Mouse (Mus musculus): ENCODE measurements at regions not wholly inside any gene's neighbourhood (a gene's known extent, or its start where the extent isn't known, plus 50 kb on each side); places are given as distances from the start of the nearest gene placed in this dataset.

- Histone ChIP-seq H3K4me3 (ENCODE audit: control insufficient read depth, insufficient read depth, low read length) (no peak overlapping the region), H3K27ac (ENCODE audit: control insufficient read depth, insufficient read depth, low read length) (no peak overlapping the region), H3K36me3 (ENCODE audit: control insufficient read depth, insufficient read depth, low read length) (no peaks in the 10 kb centered on the region), H3K27me3 (ENCODE audit: control insufficient read depth, insufficient read depth, low read length) (no peaks in the 10 kb centered on the region), H3K4me1 (replicated peaks; ENCODE audit: control insufficient read depth, insufficient read depth, low read length) (no peaks in the 10 kb centered on the region)
- WGBS, result 11% methylated on average over 7 of the region's 7 CpGs
- peak; percentile 28 for DNase-seq
- TF ChIP-seq CTCF (IDR thresholded peaks at IDR 0.05; ENCODE audit: borderline replicate concordance, control insufficient read depth, extremely low read depth, insufficient read depth, low read length, poor library complexity), result no peak
- no peak for TF ChIP-seq POLR2A (IDR thresholded peaks at IDR 0.05; ENCODE audit: control insufficient read depth, extremely low read depth, insufficient read depth, low read length, poor library complexity)
These were observed 75.9 kb upstream of the C2cd4b start for GRCm38 (mm10) chr9:67683367-67683766.

DNA sequence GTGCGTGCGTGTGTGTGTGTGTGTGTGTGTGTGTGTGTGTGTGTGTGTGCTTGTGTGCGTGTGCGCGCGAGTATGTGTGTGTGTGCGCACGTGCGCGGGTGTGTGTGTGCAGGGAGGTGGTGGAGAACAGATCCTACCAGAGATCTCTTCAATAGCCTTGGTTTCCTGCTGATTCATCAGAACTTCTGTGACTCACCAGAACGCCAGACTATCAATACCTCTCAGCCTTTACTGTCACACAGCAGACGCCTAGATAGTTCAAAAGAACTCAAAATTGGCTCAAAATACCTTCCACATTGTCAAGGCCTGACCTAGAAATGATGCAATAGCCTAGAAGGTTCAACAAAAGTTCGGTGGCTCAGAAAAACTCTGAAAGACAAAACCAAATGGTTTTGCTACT is 66.8 kb upstream of the C2cd4b start:
- no peaks in the 10 kb centered on the region for H3K4me1 ChIP-seq (replicated peaks; ENCODE audit: control insufficient read depth, insufficient read depth, low read length)
- TF ChIP-seq POLR2A (IDR thresholded peaks at IDR 0.05; ENCODE audit: control insufficient read depth, extremely low read depth, insufficient read depth, low read length, poor library complexity) (no peak), CTCF (IDR thresholded peaks at IDR 0.05; ENCODE audit: borderline replicate concordance, control insufficient read depth, extremely low read depth, insufficient read depth, low read length, poor library complexity) (no peak)
- H3K27ac ChIP-seq (ENCODE audit: control insufficient read depth, insufficient read depth, low read length), result no peak overlapping the region
- H3K27me3 ChIP-seq (ENCODE audit: control insufficient read depth, insufficient read depth, low read length), result no peaks in the 10 kb centered on the region
- no peaks in the 10 kb centered on the region for H3K36me3 ChIP-seq (ENCODE audit: control insufficient read depth, insufficient read depth, low read length)
- DNase-seq, result no peak
- 91% methylated on average over 13 of the region's 13 CpGs for WGBS
- H3K4me3 ChIP-seq (ENCODE audit: control insufficient read depth, insufficient read depth, low read length), result no peak overlapping the region

DNA sequence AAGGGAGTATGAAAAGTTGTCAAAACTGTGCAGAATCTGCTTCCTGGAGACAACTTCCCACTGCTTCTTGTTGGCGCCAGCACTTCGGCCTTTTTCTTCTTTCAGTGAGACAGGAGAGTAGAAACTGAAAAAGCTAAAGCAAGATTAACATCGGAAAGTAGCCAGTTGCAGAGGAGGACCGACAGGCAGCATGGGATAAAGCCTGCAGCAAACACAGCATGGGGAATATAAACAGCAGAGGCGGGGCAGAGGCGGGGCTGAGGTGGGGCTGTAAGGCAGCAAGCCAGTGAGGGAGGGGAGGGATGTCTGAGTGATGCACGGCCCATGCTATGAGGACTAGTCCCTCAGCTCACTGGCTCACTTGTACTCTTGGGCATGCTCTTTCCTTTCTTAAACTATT is 65.5 kb upstream of the C2cd4b start:
- DNase-seq, result no peak
- H3K4me3 ChIP-seq (ENCODE audit: control insufficient read depth, insufficient read depth, low read length), result no peak overlapping the region
- H3K36me3 ChIP-seq (ENCODE audit: control insufficient read depth, insufficient read depth, low read length), result no peaks in the 10 kb centered on the region
- WGBS, result 48% methylated on average over 7 of the region's 7 CpGs
- H3K27me3 ChIP-seq (ENCODE audit: control insufficient read depth, insufficient read depth, low read length), result no peaks in the 10 kb centered on the region
- H3K4me1 ChIP-seq (replicated peaks; ENCODE audit: control insufficient read depth, insufficient read depth, low read length), result no peaks in the 10 kb centered on the region
- no peak for TF ChIP-seq POLR2A (IDR thresholded peaks at IDR 0.05; ENCODE audit: control insufficient read depth, extremely low read depth, insufficient read depth, low read length, poor library complexity)
- no peak for TF ChIP-seq CTCF (IDR thresholded peaks at IDR 0.05; ENCODE audit: borderline replicate concordance, control insufficient read depth, extremely low read depth, insufficient read depth, low read length, poor library complexity)
- no peak overlapping the region for H3K27ac ChIP-seq (ENCODE audit: control insufficient read depth, insufficient read depth, low read length)

DNA sequence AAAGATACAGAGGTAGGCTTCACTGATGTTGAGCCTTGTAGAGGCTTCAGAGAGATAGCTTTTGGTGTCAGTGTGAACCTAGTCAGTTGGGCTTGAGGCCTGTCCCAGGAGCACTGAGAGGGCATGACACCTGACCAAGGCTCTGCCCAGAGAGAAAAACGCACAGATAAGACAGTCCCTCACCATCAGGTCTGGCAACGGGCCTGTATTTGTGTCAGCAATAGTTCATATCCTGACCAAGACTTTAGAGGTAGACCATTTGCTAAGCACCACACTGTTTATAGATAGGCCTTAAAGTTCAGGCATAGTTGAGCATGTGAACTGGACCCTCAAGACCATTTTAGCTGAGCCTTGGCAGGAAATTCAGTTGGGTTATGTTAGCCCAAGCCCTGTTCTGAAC is 60.4 kb upstream of the C2cd4b start:
- H3K4me1 ChIP-seq (replicated peaks; ENCODE audit: control insufficient read depth, insufficient read depth, low read length), result no peaks in the 10 kb centered on the region
- WGBS, result 93% methylated on average over 2 of the region's 2 CpGs
- H3K27ac ChIP-seq (ENCODE audit: control insufficient read depth, insufficient read depth, low read length), result no peak overlapping the region
- H3K27me3 ChIP-seq (ENCODE audit: control insufficient read depth, insufficient read depth, low read length), result no peaks in the 10 kb centered on the region; the same call in 1 of the 2 replicates
- TF ChIP-seq CTCF (IDR thresholded peaks at IDR 0.05; ENCODE audit: borderline replicate concordance, control insufficient read depth, extremely low read depth, insufficient read depth, low read length, poor library complexity) (no peak), POLR2A (IDR thresholded peaks at IDR 0.05; ENCODE audit: control insufficient read depth, extremely low read depth, insufficient read depth, low read length, poor library complexity) (no peak)
- H3K36me3 ChIP-seq (ENCODE audit: control insufficient read depth, insufficient read depth, low read length), result no peaks in the 10 kb centered on the region
- no peak for DNase-seq
- H3K4me3 ChIP-seq (ENCODE audit: control insufficient read depth, insufficient read depth, low read length), result no peak overlapping the region

DNA sequence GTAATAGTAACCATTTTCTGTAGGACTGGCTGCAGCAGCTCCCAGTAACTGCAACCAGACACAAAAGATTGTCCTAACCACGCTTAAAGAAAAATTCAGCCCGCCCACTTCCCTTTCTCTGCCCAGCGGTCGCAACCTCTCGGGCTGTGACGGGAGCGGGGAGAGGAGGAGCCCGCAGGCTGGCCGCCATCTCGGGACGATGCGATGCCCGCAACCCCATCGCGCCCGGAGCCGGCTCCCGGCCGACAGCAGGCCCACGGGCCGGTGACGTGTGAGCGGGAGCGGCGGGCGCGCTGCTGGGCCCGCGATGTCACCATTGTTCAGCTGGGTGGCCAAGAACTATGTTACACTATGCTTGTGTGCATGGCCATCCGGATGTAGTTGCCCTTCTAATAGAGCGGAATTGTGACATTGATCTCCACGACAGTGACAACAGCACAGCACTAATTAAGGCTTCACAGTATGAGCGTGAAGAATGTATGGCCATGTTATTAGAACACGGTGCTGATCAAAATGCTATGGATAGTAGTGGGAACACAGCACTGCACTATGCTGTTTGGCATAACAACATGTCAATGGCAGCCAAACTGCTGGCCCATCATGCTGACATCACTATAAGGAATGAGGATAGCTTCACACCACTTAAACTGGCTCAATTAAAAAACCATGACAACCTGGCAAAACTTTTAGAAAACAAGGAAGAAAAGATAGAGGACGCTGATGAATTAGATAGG is 59.2 kb upstream of the C2cd4b start:
- TF ChIP-seq POLR2A (IDR thresholded peaks at IDR 0.05; ENCODE audit: control insufficient read depth, extremely low read depth, insufficient read depth, low read length, poor library complexity) (no peak), CTCF (IDR thresholded peaks at IDR 0.05; ENCODE audit: borderline replicate concordance, control insufficient read depth, extremely low read depth, insufficient read depth, low read length, poor library complexity) (no peak)
- no peaks in the 10 kb centered on the region for H3K4me1 ChIP-seq (replicated peaks; ENCODE audit: control insufficient read depth, insufficient read depth, low read length)
- H3K27ac ChIP-seq (ENCODE audit: control insufficient read depth, insufficient read depth, low read length), result no peak overlapping the region
- no peak for DNase-seq
- no peaks in the 10 kb centered on the region; the same call in 1 of the 2 replicates for H3K27me3 ChIP-seq (ENCODE audit: control insufficient read depth, insufficient read depth, low read length)
- no peak overlapping the region for H3K4me3 ChIP-seq (ENCODE audit: control insufficient read depth, insufficient read depth, low read length)
- 22% methylated on average over 35 of the region's 35 CpGs for WGBS
- H3K36me3 ChIP-seq (ENCODE audit: control insufficient read depth, insufficient read depth, low read length), result no peaks in the 10 kb centered on the region

DNA sequence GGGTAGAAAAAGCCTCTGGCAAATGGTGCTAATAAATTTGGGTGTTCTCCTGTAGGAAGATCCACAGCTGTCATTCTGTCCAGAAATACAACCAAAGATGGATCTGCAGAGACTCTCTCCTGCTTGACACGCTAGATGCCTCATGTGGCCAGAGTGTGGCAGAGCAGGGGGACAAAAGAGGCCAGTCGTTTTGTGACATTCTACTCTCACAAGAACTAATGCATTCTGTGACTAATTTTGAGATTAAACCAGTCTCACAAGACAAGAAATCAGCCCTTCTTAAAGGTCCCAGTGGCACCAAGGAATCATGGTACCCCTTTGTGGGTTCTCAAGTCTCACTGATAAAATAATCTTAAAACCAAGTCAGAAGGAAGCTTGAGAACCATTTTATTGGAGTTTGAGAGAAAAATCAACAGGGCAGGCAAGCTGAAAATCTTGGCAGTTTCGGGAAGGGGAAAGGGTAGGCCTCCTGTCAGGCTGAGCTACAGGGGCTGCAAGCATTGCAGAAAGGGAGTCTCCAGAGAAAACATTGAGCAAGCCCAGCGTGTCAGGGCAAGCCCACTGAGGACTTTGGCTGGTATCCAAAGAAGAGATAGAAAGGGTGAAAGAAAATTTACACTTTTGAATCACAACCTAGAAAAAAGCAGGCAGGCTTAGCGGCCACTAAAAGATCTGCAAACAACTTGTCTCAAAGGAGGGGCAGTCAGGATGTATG is 50.8 kb upstream of the C2cd4b start:
- Histone ChIP-seq H3K36me3 (ENCODE audit: control insufficient read depth, insufficient read depth, low read length) (no peaks in the 10 kb centered on the region), H3K27me3 (ENCODE audit: control insufficient read depth, insufficient read depth, low read length) (no peaks in the 10 kb centered on the region), H3K27ac (ENCODE audit: control insufficient read depth, insufficient read depth, low read length) (no peak overlapping the region), H3K4me3 (ENCODE audit: control insufficient read depth, insufficient read depth, low read length) (no peak overlapping the region), H3K4me1 (replicated peaks; ENCODE audit: control insufficient read depth, insufficient read depth, low read length) (no peaks in the 10 kb centered on the region)
- TF ChIP-seq CTCF (IDR thresholded peaks at IDR 0.05; ENCODE audit: borderline replicate concordance, control insufficient read depth, extremely low read depth, insufficient read depth, low read length, poor library complexity), result no peak
- no peak for TF ChIP-seq POLR2A (IDR thresholded peaks at IDR 0.05; ENCODE audit: control insufficient read depth, extremely low read depth, insufficient read depth, low read length, poor library complexity)
- 77% methylated on average over 5 of the region's 5 CpGs for WGBS
- no peak for DNase-seq
